Mouse (Mus musculus) neural tube, embryonic 15.5 days (tissue): Measurements from ENCODE around the gene Nr1h4. TPM values are rescaled to one million over a fixed set of nuclear protein-coding genes. Genes with fewer than 3 reads are reported as not detected.

ENCODE experiments used
- ATAC-seq: fragments of 200-750 bp; cut with Nextera tagmentation; 2 replicates; pipeline ENCODE4 v1.8.0; 2017; ENCODE audit warnings: mild to moderate bottlenecking, moderate TSS enrichment, moderate library complexity; ENCODE audit not compliant: low FRiP score
- H3K27ac ChIP-seq: fragments of 300-500 bp; sonication (generic); replicated peaks from 2 replicates; pipeline ENCODE4 v1.5.1; 2015; ENCODE audit warnings: mild to moderate bottlenecking, inconsistent platforms
- H3K27me3 ChIP-seq: fragments of 300-500 bp; sonication (generic); replicated peaks from 2 replicates; pipeline ENCODE4 v1.6.1; 2015; ENCODE audit warnings: inconsistent platforms
- H3K36me3 ChIP-seq: fragments of 300-500 bp; sonication (generic); 2 replicates; pipeline ENCODE4 v1.6.1; 2015; ENCODE audit warnings: inconsistent platforms
- H3K4me1 ChIP-seq: fragments of 300-500 bp; sonication (generic); 2 replicates; pipeline ENCODE4 v1.6.1; 2015; ENCODE audit warnings: inconsistent platforms
- H3K4me2 ChIP-seq: fragments of 300-500 bp; sonication (generic); 2 replicates; pipeline ENCODE4 v1.6.1; 2015; ENCODE audit warnings: inconsistent platforms, mild to moderate bottlenecking, moderate library complexity
- H3K4me3 ChIP-seq: fragments of 300-500 bp; sonication (generic); replicated peaks from 2 replicates; pipeline ENCODE4 v1.5.1; 2015; ENCODE audit warnings: mild to moderate bottlenecking, inconsistent platforms
- H3K9ac ChIP-seq: fragments of 300-500 bp; sonication (generic); replicated peaks from 2 replicates; pipeline ENCODE4 v1.6.1; 2015; ENCODE audit warnings: mild to moderate bottlenecking, inconsistent platforms
- H3K9me3 ChIP-seq: fragments of 300-500 bp; sonication (generic); replicated peaks from 2 replicates; pipeline ENCODE4 v1.6.1; 2016; ENCODE audit warnings: inconsistent platforms
- WGBS: fragments of 180-500 bp; shearing (Covaris S2); methylation state at CpG from one replicate; pipeline ENCODE4 v1.1.7; 2015; ENCODE audit warnings: mixed read lengths; 5-methylcytosine and 5-hydroxymethylcytosine counted together
- polyA plus RNA-seq: library from polyadenylated mRNA; unstranded; fragments of >200 nt; fragmentation: Nextera tagmentation; extraction: Ambion mirVana; gene quantifications from 2 replicates; pipeline ENCODE4 v1.2.1, GENCODE M21; 2015

Nr1h4 gene
- polyA plus RNA-seq, 1 experiment from 2014 or later, result not detected

GRCm38 (mm10) chr10:89424217-89424616, 109.2 kb downstream of the Nr1h4 start:
- WGBS, result 92% methylated on average over 9 of the region's 9 CpGs
- Histone ChIP-seq H3K27me3 (no peaks in the 10 kb centered on the region), H3K9ac (no peak overlapping the region), H3K4me3 (no peak overlapping the region), H3K27ac (no peak overlapping the region), H3K4me2 (no peak overlapping the region), H3K36me3 (no peaks in the 10 kb centered on the region), H3K4me1 (no peaks in the 10 kb centered on the region), H3K9me3 (no peaks in the 10 kb centered on the region)
- no peak for ATAC-seq

DNA sequence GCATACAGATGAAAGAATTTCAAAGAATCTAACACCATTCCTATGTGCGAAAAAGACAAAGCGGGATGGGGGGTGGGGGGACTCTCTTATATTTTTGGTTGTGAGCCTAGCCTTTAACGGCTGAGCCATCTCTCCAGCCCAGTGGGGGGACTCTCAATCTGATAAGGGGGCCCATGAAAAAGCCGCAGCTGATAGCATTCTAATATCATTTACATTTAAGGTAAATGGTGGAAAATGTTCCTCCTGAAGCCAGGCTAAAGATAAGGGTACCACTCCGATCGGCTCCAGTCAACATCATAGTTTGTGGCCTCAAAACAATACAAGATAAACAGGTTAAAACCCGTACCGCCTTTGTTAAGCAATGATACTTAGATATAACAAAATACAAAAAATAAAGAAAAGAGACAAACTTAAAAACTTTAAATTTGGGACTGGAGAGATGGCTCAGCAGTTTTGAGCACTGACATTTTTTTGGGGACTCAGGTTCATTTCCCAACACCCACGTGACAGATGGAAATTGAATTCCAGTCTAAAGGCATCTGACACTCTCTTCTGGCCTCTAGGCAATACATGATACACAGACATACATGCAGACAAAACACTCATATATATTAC, 110.1 kb downstream of the Nr1h4 start:
- H3K4me2 ChIP-seq, result no peak overlapping the region
- H3K9me3 ChIP-seq, result no peaks in the 10 kb centered on the region
- WGBS, result 97% methylated on average over 9 of the region's 9 CpGs
- H3K27me3 ChIP-seq, result no peaks in the 10 kb centered on the region
- no peak overlapping the region for H3K9ac ChIP-seq
- H3K4me3 ChIP-seq, result no peak overlapping the region
- ATAC-seq, result no peak
- H3K27ac ChIP-seq, result no peak overlapping the region
- H3K36me3 ChIP-seq, result no peaks in the 10 kb centered on the region
- no peaks in the 10 kb centered on the region for H3K4me1 ChIP-seq

- H3K27ac ChIP-seq, result no peak overlapping the region
- no peaks in the 10 kb centered on the region for H3K9me3 ChIP-seq
- no peak overlapping the region for H3K4me2 ChIP-seq
- no peak for ATAC-seq
- H3K9ac ChIP-seq, result no peak overlapping the region
- H3K36me3 ChIP-seq, result no peaks in the 10 kb centered on the region
- no peaks in the 10 kb centered on the region for H3K27me3 ChIP-seq
- WGBS, result 97% methylated on average over 8 of the region's 8 CpGs
- no peaks in the 10 kb centered on the region for H3K4me1 ChIP-seq
- H3K4me3 ChIP-seq, result no peak overlapping the region
Measured at GRCm38 (mm10) chr10:89422504-89423158, 110.8 kb downstream of the Nr1h4 start.

DNA sequence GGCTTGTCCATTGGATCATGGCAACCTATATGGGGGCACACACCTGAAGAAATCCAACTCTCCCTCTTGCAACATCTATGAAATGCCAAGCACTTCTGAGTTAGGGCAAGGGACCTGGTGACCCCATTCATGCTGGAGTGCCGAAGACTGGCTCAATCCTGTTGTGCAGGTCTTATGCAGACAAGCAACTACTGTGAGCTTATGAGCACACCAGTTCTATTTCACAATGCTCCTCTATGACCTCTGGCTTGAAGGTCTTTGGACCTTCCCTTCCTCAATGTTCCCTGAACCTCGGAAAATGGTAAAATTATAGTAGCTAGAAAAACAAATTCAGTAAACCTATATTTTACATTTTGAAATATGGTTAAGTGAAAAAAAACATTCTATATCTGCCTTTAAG, 115.4 kb downstream of the Nr1h4 start:
- Histone ChIP-seq H3K27ac (no peak overlapping the region), H3K36me3 (no peaks in the 10 kb centered on the region), H3K4me1 (no peaks in the 10 kb centered on the region), H3K27me3 (no peaks in the 10 kb centered on the region), H3K4me3 (no peak overlapping the region), H3K9ac (no peak overlapping the region), H3K4me2 (no peak overlapping the region), H3K9me3 (no peaks in the 10 kb centered on the region)
- no peak for ATAC-seq
- WGBS, result 93% methylated on average over 2 of the region's 2 CpGs

GRCm38 (mm10) chr10:89415478-89415877, 117.9 kb downstream of the Nr1h4 start:
- H3K4me2 ChIP-seq, result no peak overlapping the region
- H3K4me3 ChIP-seq, result no peak overlapping the region
- no peak overlapping the region for H3K27ac ChIP-seq
- WGBS, result 74% methylated on average over 3 of the region's 3 CpGs
- no peaks in the 10 kb centered on the region for H3K36me3 ChIP-seq
- H3K9me3 ChIP-seq, result no peaks in the 10 kb centered on the region
- H3K27me3 ChIP-seq, result no peaks in the 10 kb centered on the region
- no peaks in the 10 kb centered on the region for H3K4me1 ChIP-seq
- no peak for ATAC-seq
- no peak overlapping the region for H3K9ac ChIP-seq

DNA sequence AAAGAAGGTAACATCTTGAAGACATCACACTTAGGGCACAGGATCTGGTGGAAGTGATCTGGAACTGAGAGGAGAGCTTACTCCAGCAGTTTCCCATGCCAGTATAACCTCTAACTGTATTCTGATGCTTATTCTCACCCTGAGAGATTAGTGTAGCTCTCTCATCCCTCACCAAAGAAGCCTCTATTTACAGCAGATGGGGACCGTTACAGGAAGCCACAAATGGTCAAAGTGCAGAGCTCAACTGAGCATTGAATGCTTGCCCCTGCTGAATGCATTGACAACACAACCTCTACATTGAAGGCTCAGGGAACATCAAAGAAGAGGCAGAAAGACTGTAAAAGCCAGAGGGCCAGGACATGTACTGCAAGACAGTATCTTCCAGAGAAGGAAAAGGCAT, 125.8 kb downstream of the Nr1h4 start:
- no peaks in the 10 kb centered on the region for H3K9me3 ChIP-seq
- H3K9ac ChIP-seq, result no peak overlapping the region
- WGBS, result 23% methylated on average over 1 of the region's 1 CpGs
- no peaks in the 10 kb centered on the region for H3K4me1 ChIP-seq
- no peak overlapping the region for H3K27ac ChIP-seq
- H3K4me3 ChIP-seq, result no peak overlapping the region
- H3K36me3 ChIP-seq, result no peaks in the 10 kb centered on the region
- no peak overlapping the region for H3K4me2 ChIP-seq
- no peak for ATAC-seq
- H3K27me3 ChIP-seq, result no peaks in the 10 kb centered on the region

- WGBS, result 68% methylated on average over 5 of the region's 6 CpGs
- no peak for ATAC-seq
- no peak overlapping the region for H3K4me3 ChIP-seq
Measured at GRCm38 (mm10) chr10:89406733-89407484, 126.5 kb downstream of the Nr1h4 start.

DNA sequence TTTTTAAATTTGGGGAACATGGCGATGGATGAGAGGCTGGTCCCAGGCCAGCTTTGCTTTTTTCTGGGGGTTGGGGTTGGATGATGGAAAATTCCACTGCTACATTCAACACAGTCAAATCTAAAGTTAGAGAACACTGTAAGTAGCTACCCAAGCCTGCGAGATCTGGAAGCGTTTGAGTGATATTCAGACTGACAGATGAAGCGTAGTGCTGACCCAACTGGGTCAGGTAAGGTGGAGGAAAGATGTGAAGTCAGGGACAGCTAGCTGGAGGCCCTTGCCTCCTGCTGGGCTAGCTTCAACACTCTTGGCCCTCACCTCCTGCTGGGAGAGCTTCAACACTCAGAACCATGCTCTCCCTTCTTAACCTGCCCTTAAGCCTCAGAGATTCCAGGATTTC, 128.4 kb downstream of the Nr1h4 start:
- no peak overlapping the region for H3K4me2 ChIP-seq
- WGBS, result 88% methylated on average over 4 of the region's 4 CpGs
- no peaks in the 10 kb centered on the region for H3K4me1 ChIP-seq
- H3K36me3 ChIP-seq, result no peaks in the 10 kb centered on the region
- H3K9ac ChIP-seq, result no peak overlapping the region
- no peak for ATAC-seq
- no peaks in the 10 kb centered on the region for H3K27me3 ChIP-seq
- no peak overlapping the region for H3K27ac ChIP-seq
- no peak overlapping the region for H3K4me3 ChIP-seq
- no peaks in the 10 kb centered on the region for H3K9me3 ChIP-seq

More at GRCm38 (mm10) chr10:89406733-89407484, 126.5 kb downstream of the Nr1h4 start:
- H3K9ac ChIP-seq, result no peak overlapping the region
- H3K27ac ChIP-seq, result no peak overlapping the region
- no peak overlapping the region for H3K4me2 ChIP-seq
- H3K9me3 ChIP-seq, result no peaks in the 10 kb centered on the region
- H3K36me3 ChIP-seq, result no peaks in the 10 kb centered on the region
- H3K4me1 ChIP-seq, result no peaks in the 10 kb centered on the region
- no peaks in the 10 kb centered on the region for H3K27me3 ChIP-seq

Other genes with a start within 250 kb of the Nr1h4 start
- 12.4 and 12.5 TPM in 2 replicates for gene Ano4, start 188.8 kb downstream of the Nr1h4 start, polyA plus RNA-seq
- gene Gas2l3, start 89.6 kb downstream of the Nr1h4 start, polyA plus RNA-seq, result 4.0 and 7.6 TPM in 2 replicates
- 0.54 and 0.68 TPM in 2 replicates for gene Slc17a8, start 87.7 kb upstream of the Nr1h4 start, polyA plus RNA-seq
- gene Scyl2, start 152.7 kb upstream of the Nr1h4 start, polyA plus RNA-seq, result 6.7 and 7.8 TPM in 2 replicates
- gene Actr6, start 198.7 kb upstream of the Nr1h4 start, polyA plus RNA-seq, result 58.6 and 67.6 TPM in 2 replicates
- 28.9 and 29.3 TPM in 2 replicates for gene Uhrf1bp1l, start 211.4 kb upstream of the Nr1h4 start, polyA plus RNA-seq